Mouse (Mus musculus) stomach, postnatal 0 days (tissue): ENCODE measurements around the gene Cbx3.

Source experiments
- CTCF ChIP-seq: IDR thresholded peaks from 2 replicates; pipeline ENCODE4 v1.5.1; 2016; ENCODE audit warnings: antibody characterized with exemption, low read depth, mild to moderate bottlenecking, moderate library complexity
- EP300 ChIP-seq: optimal IDR thresholded peaks from 2 replicates; pipeline ENCODE3; 2016; ENCODE audit warnings: antibody characterized with exemption

DNA sequence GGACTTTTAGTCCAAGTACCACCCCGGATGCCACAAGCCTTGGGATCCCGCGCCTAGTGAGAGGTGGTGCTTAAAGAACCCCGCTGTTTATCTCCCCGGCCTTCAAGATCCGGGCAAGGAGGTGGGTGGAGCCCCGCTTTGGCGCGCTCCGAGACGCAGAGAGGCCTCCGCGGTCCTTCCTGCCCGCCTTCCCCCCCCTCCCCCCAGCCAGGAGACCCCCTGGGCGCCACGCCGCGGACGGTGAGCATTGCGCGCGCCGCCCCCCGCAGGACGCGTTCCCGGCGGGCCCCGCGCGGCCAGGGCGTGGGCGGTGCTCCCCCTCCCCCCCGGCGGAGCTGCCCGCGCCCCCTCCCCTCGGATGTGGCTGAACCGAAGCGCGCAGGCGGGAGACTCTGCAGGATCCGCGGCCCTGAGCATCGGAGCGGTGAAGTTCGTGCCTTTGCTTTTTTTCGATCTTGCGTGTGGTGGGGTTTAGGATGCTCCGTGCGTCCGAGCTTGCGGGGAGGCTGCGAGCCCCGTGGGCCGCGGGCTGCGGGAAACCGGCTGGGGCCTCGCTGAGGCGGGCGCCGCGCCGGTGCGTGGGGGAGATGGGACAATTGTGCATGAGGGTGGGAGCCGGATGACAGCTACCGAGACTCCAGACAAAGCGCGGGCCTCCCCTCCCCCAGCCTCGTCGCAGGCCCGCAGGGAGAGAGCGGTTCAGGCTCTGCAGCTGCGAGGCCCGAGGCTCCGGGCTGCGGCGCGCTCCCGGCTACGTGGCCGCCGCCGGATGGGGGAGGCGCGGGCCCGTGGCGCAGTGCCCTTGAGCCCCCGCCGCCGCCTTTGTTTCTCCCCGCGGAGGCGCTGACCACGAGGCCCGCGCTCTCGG, at the start of gene Cbx3:
- TF ChIP-seq EP300, result no peak
- no peak for TF ChIP-seq CTCF
